Comparison of ENCODE assay signal across 26 mouse cellular contexts in the genomic region with DNA sequence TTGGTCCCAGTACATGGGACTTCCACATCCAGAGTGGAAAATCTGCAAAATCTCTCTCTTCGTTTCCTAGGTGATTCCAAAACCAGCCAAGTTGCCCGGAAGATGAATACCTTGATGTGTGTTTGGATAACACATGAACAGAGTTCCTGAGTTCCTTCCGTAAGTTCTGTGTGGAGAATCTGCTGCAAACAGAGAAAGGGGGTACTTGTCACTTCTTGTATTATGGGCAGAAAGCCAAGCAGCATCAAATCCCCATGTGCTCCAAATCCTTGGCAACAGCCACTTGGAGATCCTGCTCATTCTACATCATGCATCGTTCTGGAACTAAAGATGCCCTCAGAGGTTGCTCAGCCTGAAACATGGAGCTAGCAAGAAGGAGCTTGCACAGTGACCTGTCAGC.
DNase-seq lines count a peak whose midpoint lies in the region; ATAC-seq and TF ChIP-seq lines count a peak whose summit lies in the region.
"Had no signal": no experiment of that assay in that cellular context is flagged by ENCODE, and none has a peak within 500 bp of the region (broad histone marks: within the 10 kb centered on the region; RNA-seq: fewer than 3 reads in every experiment).

No protein-coding gene starts in this region.

- DNase-seq in embryonic facial prominence, embryonic 14.5 days (ENCODE audit: low spot score), result peak; percentile 53
- DNase-seq in embryonic facial prominence, embryonic 10.5 days (ENCODE audit: low spot score), result no peak
- DNase-seq in forebrain, postnatal 0 days, result peak; percentile 36
- DNase-seq in midbrain, embryonic 11.5 days (ENCODE audit: low spot score, missing footprints), result peak; percentile 64
- DNase-seq in brain, adult 2 months (ENCODE audit: low read depth, low spot score), result peak; percentile 2
- no peak for DNase-seq in layer of hippocampus, postnatal 25 days (ENCODE audit: extremely low spot score in 1 of 2, low spot score in 1 of 2)
- DNase-seq: adrenal gland, adult 8-10 months; adrenal gland, postnatal 25 days; cerebellum, adult 11-12 months; cerebellum, adult 8-10 months; cerebellum, postnatal 10 days; cerebellum, postnatal 36 days; embryo, embryonic 11 days; gastrocnemius, adult 2 months; gastrocnemius, postnatal 14 days; heart, adult 11 months had no signal

- no peak for TF ChIP-seq CTCF in forebrain, postnatal 0 days (IDR thresholded peaks at IDR 0.05; ENCODE audit: low read depth)

- no peaks in the 10 kb centered on the region for H3K36me3 ChIP-seq in embryonic facial prominence, embryonic 14.5 days (ENCODE audit: control insufficient read depth, insufficient read depth, low read length)
- no peaks in the 10 kb centered on the region for H3K36me3 ChIP-seq in embryonic facial prominence, embryonic 10.5 days (replicated peaks)
- H3K36me3 ChIP-seq in forebrain, postnatal 0 days (ENCODE audit: insufficient read depth), result no peaks in the 10 kb centered on the region
- no peaks in the 10 kb centered on the region for H3K36me3 ChIP-seq in forebrain, embryonic 15.5 days
- H3K36me3 ChIP-seq in midbrain, embryonic 11.5 days (ENCODE audit: control insufficient read depth, insufficient read depth, low read length), result no peaks in the 10 kb centered on the region
- H3K36me3 ChIP-seq in midbrain, embryonic 13.5 days, result no peaks in the 10 kb centered on the region
- H3K36me3 ChIP-seq: embryonic facial prominence, embryonic 15.5 days; hindbrain, embryonic 12.5 days; hindbrain, embryonic 15.5 days had no signal

- no peak for ATAC-seq in embryonic facial prominence, embryonic 14.5 days (ENCODE audit: low read depth)
- ATAC-seq in forebrain, postnatal 0 days, result no peak
- no peak for ATAC-seq in forebrain, embryonic 15.5 days (replicated peaks)
- ATAC-seq in midbrain, embryonic 11.5 days (ENCODE audit: low FRiP score), result no peak
- ATAC-seq in midbrain, embryonic 13.5 days, result no peak
- ATAC-seq: activated CD4-positive, CD25-positive, alpha-beta regulatory T cell, adult 4 months; forebrain, embryonic 16.5 days; inflammation-experienced regulatory T-cells, adult 6 months; intestine, embryonic 16.5 days had no signal

- H3K4me3 ChIP-seq in embryonic facial prominence, embryonic 14.5 days (ENCODE audit: low read depth, low read length), result no peak overlapping the region
- H3K4me3 ChIP-seq in embryonic facial prominence, embryonic 10.5 days, result no peak overlapping the region
- no peak overlapping the region for H3K4me3 ChIP-seq in forebrain, postnatal 0 days (ENCODE audit: low read depth, low read length)
- no peak overlapping the region for H3K4me3 ChIP-seq in forebrain, embryonic 15.5 days
- H3K4me3 ChIP-seq in midbrain, embryonic 11.5 days (ENCODE audit: low read depth, low read length), result no peak overlapping the region
- no peak overlapping the region for H3K4me3 ChIP-seq in midbrain, embryonic 13.5 days (replicated peaks)
- H3K4me3 ChIP-seq: embryonic facial prominence, embryonic 15.5 days; gastrocnemius, adult 2 months; hindbrain, embryonic 12.5 days; hindbrain, embryonic 15.5 days had no signal

- WGBS in embryonic facial prominence, embryonic 14.5 days, result 66% methylated on average over 4 of the region's 4 CpGs
- WGBS in embryonic facial prominence, embryonic 10.5 days, result 93% methylated on average over 4 of the region's 4 CpGs
- 54% methylated on average over 4 of the region's 4 CpGs for WGBS in forebrain, postnatal 0 days
- 68% methylated on average over 4 of the region's 4 CpGs for WGBS in forebrain, embryonic 15.5 days
- WGBS in midbrain, embryonic 11.5 days, result 80% methylated on average over 4 of the region's 4 CpGs
- 81% methylated on average over 4 of the region's 4 CpGs for WGBS in midbrain, embryonic 13.5 days

- H3K9me3 ChIP-seq in embryonic facial prominence, embryonic 14.5 days (ENCODE audit: control insufficient read depth, low read length), result no peaks in the 10 kb centered on the region
- H3K9me3 ChIP-seq in embryonic facial prominence, embryonic 10.5 days, result no peaks in the 10 kb centered on the region
- no peaks in the 10 kb centered on the region for H3K9me3 ChIP-seq in forebrain, postnatal 0 days (ENCODE audit: low read length)
- no peaks in the 10 kb centered on the region for H3K9me3 ChIP-seq in forebrain, embryonic 15.5 days
- no peaks in the 10 kb centered on the region for H3K9me3 ChIP-seq in midbrain, embryonic 11.5 days (ENCODE audit: control insufficient read depth, low read length)
- H3K9me3 ChIP-seq in midbrain, embryonic 13.5 days, result no peaks in the 10 kb centered on the region
- H3K9me3 ChIP-seq: embryonic facial prominence, embryonic 15.5 days; hindbrain, embryonic 12.5 days; hindbrain, embryonic 15.5 days had no signal

- no peaks in the 10 kb centered on the region for H3K4me1 ChIP-seq in embryonic facial prominence, embryonic 14.5 days (ENCODE audit: control insufficient read depth, insufficient read depth, low read length)
- H3K4me1 ChIP-seq in embryonic facial prominence, embryonic 10.5 days, result peaks cover 13% of the 10 kb centered on the region
- no peaks in the 10 kb centered on the region for H3K4me1 ChIP-seq in forebrain, postnatal 0 days (ENCODE audit: insufficient read depth)
- H3K4me1 ChIP-seq in forebrain, embryonic 15.5 days, result peaks cover 4% of the 10 kb centered on the region; the same call in 1 of the 2 replicates
- H3K4me1 ChIP-seq in midbrain, embryonic 11.5 days (ENCODE audit: control insufficient read depth, insufficient read depth, low read length), result no peaks in the 10 kb centered on the region
- H3K4me1 ChIP-seq in midbrain, embryonic 13.5 days (replicated peaks), result 0 out of 2 replicates have a peak, but pooled peaks cover 2% of the 10 kb centered on the region
- H3K4me1 ChIP-seq: embryonic facial prominence, embryonic 15.5 days; hindbrain, embryonic 12.5 days; hindbrain, embryonic 15.5 days had no signal

- H3K27ac ChIP-seq in embryonic facial prominence, embryonic 14.5 days (replicated peaks; ENCODE audit: low read depth, low read length), result no peak overlapping the region
- no peak overlapping the region for H3K27ac ChIP-seq in embryonic facial prominence, embryonic 10.5 days (replicated peaks)
- no peak overlapping the region for H3K27ac ChIP-seq in forebrain, postnatal 0 days (ENCODE audit: low read depth, low read length)
- H3K27ac ChIP-seq in forebrain, embryonic 15.5 days (replicated peaks), result no peak overlapping the region
- H3K27ac ChIP-seq in midbrain, embryonic 11.5 days (ENCODE audit: low read depth, low read length), result no peak overlapping the region
- no peak overlapping the region for H3K27ac ChIP-seq in midbrain, embryonic 13.5 days
- H3K27ac ChIP-seq: embryonic facial prominence, embryonic 15.5 days; gastrocnemius, adult 2 months; hindbrain, embryonic 12.5 days; hindbrain, embryonic 15.5 days had no signal

- H3K27me3 ChIP-seq in embryonic facial prominence, embryonic 14.5 days (replicated peaks; ENCODE audit: control insufficient read depth, insufficient read depth, low read length), result no peaks in the 10 kb centered on the region
- peaks cover 38% of the 10 kb centered on the region for H3K27me3 ChIP-seq in embryonic facial prominence, embryonic 10.5 days (replicated peaks; ENCODE audit: low read depth, poor library complexity, severe bottlenecking)
- H3K27me3 ChIP-seq in forebrain, postnatal 0 days (ENCODE audit: insufficient read depth, low read length), result peaks cover 11% of the 10 kb centered on the region
- peaks cover 13% of the 10 kb centered on the region; the same call in 1 of the 2 replicates for H3K27me3 ChIP-seq in forebrain, embryonic 15.5 days
- no peaks in the 10 kb centered on the region for H3K27me3 ChIP-seq in midbrain, embryonic 11.5 days (ENCODE audit: control insufficient read depth, insufficient read depth, low read length)
- peaks cover 13% of the 10 kb centered on the region; the same call in 1 of the 2 replicates for H3K27me3 ChIP-seq in midbrain, embryonic 13.5 days
- H3K27me3 ChIP-seq: embryonic facial prominence, embryonic 15.5 days; hindbrain, embryonic 15.5 days had no signal

- H3K9ac ChIP-seq in embryonic facial prominence, embryonic 14.5 days (ENCODE audit: low read depth, low read length), result no peak overlapping the region
- H3K9ac ChIP-seq in forebrain, postnatal 0 days, result no peak overlapping the region
- no peak overlapping the region for H3K9ac ChIP-seq in forebrain, embryonic 15.5 days (replicated peaks)
- H3K9ac ChIP-seq in midbrain, embryonic 11.5 days (ENCODE audit: low read length), result no peak overlapping the region
- no peak overlapping the region for H3K9ac ChIP-seq in midbrain, embryonic 13.5 days (replicated peaks)
- H3K9ac ChIP-seq: embryonic facial prominence, embryonic 15.5 days; hindbrain, embryonic 12.5 days; hindbrain, embryonic 15.5 days had no signal

- H3K4me2 ChIP-seq in embryonic facial prominence, embryonic 14.5 days (ENCODE audit: low read depth, low read length), result no peak overlapping the region
- no peak overlapping the region for H3K4me2 ChIP-seq in forebrain, postnatal 0 days (ENCODE audit: low read depth)
- no peak overlapping the region for H3K4me2 ChIP-seq in forebrain, embryonic 15.5 days (replicated peaks)
- no peak overlapping the region for H3K4me2 ChIP-seq in midbrain, embryonic 11.5 days
- no peak overlapping the region for H3K4me2 ChIP-seq in midbrain, embryonic 13.5 days (replicated peaks)
- H3K4me2 ChIP-seq: embryonic facial prominence, embryonic 15.5 days; heart, embryonic 11.5 days; hindbrain, embryonic 12.5 days; hindbrain, embryonic 15.5 days had no signal

Comparison
In these comparisons a context has a peak if more than half of its experiments do, and no peak if none do; other contexts are left out.
1. DNase-seq: peak in embryonic facial prominence, embryonic 14.5 days (single experiment), forebrain, postnatal 0 days (single experiment), midbrain, embryonic 11.5 days (single experiment) and brain, adult 2 months (single experiment); none in embryonic facial prominence, embryonic 10.5 days (single experiment) and layer of hippocampus, postnatal 25 days (0 of 2).